In genomic region chr10:75837248-75837759, GRCm38 (mm10) we compare ENCODE assay signal across 8 mouse cellular contexts. TPM values are rescaled to one million over a fixed set of nuclear protein-coding genes. Genes with fewer than 3 reads are reported as not detected.
DNase-seq lines count a peak whose midpoint lies in the region; ATAC-seq and TF ChIP-seq lines count a peak whose summit lies in the region.

TSS of gene Gstt2 (minus strand) at chr10:75837424.

- peaks cover 51% of the 10 kb centered on the region for H3K4me1 ChIP-seq in heart, embryonic 10.5 days
- peaks cover 19% of the 10 kb centered on the region; the same call in 1 of the 2 replicates for H3K4me1 ChIP-seq in kidney, embryonic 14.5 days (ENCODE audit: control insufficient read depth, insufficient read depth, low read length)
- H3K4me1 ChIP-seq in limb, embryonic 14.5 days (ENCODE audit: control insufficient read depth, insufficient read depth, low read length) = peaks cover 23% of the 10 kb centered on the region
- H3K4me1 ChIP-seq in midbrain, embryonic 16.5 days (ENCODE audit: control insufficient read depth, insufficient read depth, low read length) = peaks cover 17% of the 10 kb centered on the region
- peaks cover 13% of the 10 kb centered on the region; the same call in 1 of the 2 replicates for H3K4me1 ChIP-seq in spleen, adult 2 months (ENCODE audit: control insufficient read depth, insufficient read depth, insufficient read length)

- TF ChIP-seq CTCF in brain, embryonic 14.5 days (IDR thresholded peaks at IDR 0.05; ENCODE audit: borderline replicate concordance, extremely low read depth, insufficient read depth, insufficient read length) = peak; percentile 42; the same call in 1 of the 2 replicates
- no peak for TF ChIP-seq CTCF in spleen, adult 2 months (IDR thresholded peaks at IDR 0.05; ENCODE audit: extremely low read depth, insufficient read depth, insufficient read length, insufficient replicate concordance)

- 0% methylated on average over 21 of the region's 21 CpGs for WGBS in heart, embryonic 10.5 days
- under 1% methylated on average over 21 of the region's 21 CpGs for WGBS in kidney, embryonic 14.5 days
- WGBS in limb, embryonic 14.5 days = under 1% methylated on average over 21 of the region's 21 CpGs
- under 1% methylated on average over 21 of the region's 21 CpGs for WGBS in midbrain, embryonic 16.5 days
- WGBS in spleen, adult 2 months = 1% methylated on average over 21 of the region's 21 CpGs

- peak within 1 kb of the TSS; percentile 67 for H3K4me2 ChIP-seq in kidney, embryonic 14.5 days (replicated peaks; ENCODE audit: low read depth, low read length)
- H3K4me2 ChIP-seq in limb, embryonic 14.5 days (replicated peaks; ENCODE audit: low read depth, low read length, severe bottlenecking) = peak within 1 kb of the TSS; percentile 60
- peak within 1 kb of the TSS; percentile 63 for H3K4me2 ChIP-seq in midbrain, embryonic 16.5 days (ENCODE audit: low read length)

- no peaks in the 10 kb centered on the region for H3K9me3 ChIP-seq in heart, embryonic 10.5 days
- H3K9me3 ChIP-seq in kidney, embryonic 14.5 days (ENCODE audit: control insufficient read depth, low read length) = no peaks in the 10 kb centered on the region
- no peaks in the 10 kb centered on the region for H3K9me3 ChIP-seq in limb, embryonic 14.5 days (ENCODE audit: control insufficient read depth, low read length)
- no peaks in the 10 kb centered on the region for H3K9me3 ChIP-seq in midbrain, embryonic 16.5 days (replicated peaks; ENCODE audit: control insufficient read depth, low read length, poor library complexity, severe bottlenecking)

- 0 out of 2 replicates have a peak, but pooled peaks have one; percentile 20 for TF ChIP-seq POLR2A in brain, embryonic 14.5 days (IDR thresholded peaks at IDR 0.05; ENCODE audit: borderline replicate concordance, extremely low read depth, insufficient read depth, insufficient read length, poor library complexity, severe bottlenecking)
- TF ChIP-seq POLR2A in limb, embryonic 14.5 days (IDR thresholded peaks at IDR 0.05; ENCODE audit: borderline replicate concordance, extremely low read depth, insufficient read depth, insufficient read length) = no peak
- no peak for TF ChIP-seq POLR2A in spleen, adult 2 months (IDR thresholded peaks at IDR 0.05; ENCODE audit: low read depth, low read length)

- peak within 1 kb of the TSS; percentile 84 for H3K27ac ChIP-seq in heart, embryonic 10.5 days
- peak within 1 kb of the TSS; percentile 81 for H3K27ac ChIP-seq in kidney, embryonic 14.5 days (ENCODE audit: low read depth, low read length)
- peak within 1 kb of the TSS; percentile 69 for H3K27ac ChIP-seq in limb, embryonic 14.5 days (replicated peaks; ENCODE audit: low read depth, low read length)
- peak within 1 kb of the TSS; percentile 84 for H3K27ac ChIP-seq in midbrain, embryonic 16.5 days (ENCODE audit: low read length)
- peak within 1 kb of the TSS; percentile 62 for H3K27ac ChIP-seq in spleen, adult 2 months (ENCODE audit: insufficient read depth, low read length)

- peak; percentile 81 for ATAC-seq in erythroblast, adult 5-6 weeks (replicated peaks; ENCODE audit: low FRiP score, poor library complexity, severe bottlenecking)
- peak; percentile 88 for ATAC-seq in kidney, embryonic 14.5 days (ENCODE audit: low FRiP score, low TSS enrichment)
- ATAC-seq in limb, embryonic 14.5 days (ENCODE audit: low FRiP score, low read depth) = peak; percentile 92
- ATAC-seq in midbrain, embryonic 16.5 days = peak; percentile 89

- peaks cover 24% of the 10 kb centered on the region for H3K27me3 ChIP-seq in heart, embryonic 10.5 days (ENCODE audit: insufficient read depth, poor library complexity, severe bottlenecking)
- H3K27me3 ChIP-seq in kidney, embryonic 14.5 days (ENCODE audit: control insufficient read depth, insufficient read depth, low read length) = no peaks in the 10 kb centered on the region; the same call in 1 of the 2 replicates
- no peaks in the 10 kb centered on the region for H3K27me3 ChIP-seq in limb, embryonic 14.5 days (ENCODE audit: control insufficient read depth, insufficient read depth, low read length)
- peaks cover 10% of the 10 kb centered on the region for H3K27me3 ChIP-seq in midbrain, embryonic 16.5 days (ENCODE audit: control insufficient read depth, insufficient read depth, low read depth, low read length)
- H3K27me3 ChIP-seq in spleen, adult 2 months (ENCODE audit: control insufficient read depth, insufficient read depth, low read length) = no peaks in the 10 kb centered on the region

- peak within 1 kb of the TSS; percentile 55 for H3K9ac ChIP-seq in kidney, embryonic 14.5 days (ENCODE audit: low read depth, low read length)
- H3K9ac ChIP-seq in limb, embryonic 14.5 days (ENCODE audit: low read depth, low read length, severe bottlenecking) = peak within 1 kb of the TSS; percentile 46
- H3K9ac ChIP-seq in midbrain, embryonic 16.5 days (ENCODE audit: low read depth, low read length) = peak within 1 kb of the TSS; percentile 64

- peak within 1 kb of the TSS; percentile 56 for H3K4me3 ChIP-seq in heart, embryonic 10.5 days
- peak within 1 kb of the TSS; percentile 40 for H3K4me3 ChIP-seq in kidney, embryonic 14.5 days (ENCODE audit: low read length)
- peak within 1 kb of the TSS; percentile 44 for H3K4me3 ChIP-seq in limb, embryonic 14.5 days (replicated peaks; ENCODE audit: low read length)
- peak within 1 kb of the TSS; percentile 49 for H3K4me3 ChIP-seq in midbrain, embryonic 16.5 days (ENCODE audit: low read depth, low read length)
- H3K4me3 ChIP-seq in spleen, adult 2 months (ENCODE audit: extremely low read depth, insufficient read depth, insufficient read length) = peak within 1 kb of the TSS; percentile 78

- H3K36me3 ChIP-seq in heart, embryonic 10.5 days = no peaks in the 10 kb centered on the region
- no peaks in the 10 kb centered on the region for H3K36me3 ChIP-seq in kidney, embryonic 14.5 days (ENCODE audit: control insufficient read depth, insufficient read depth, low read length)
- H3K36me3 ChIP-seq in limb, embryonic 14.5 days (ENCODE audit: control insufficient read depth, insufficient read depth, low read length) = no peaks in the 10 kb centered on the region
- H3K36me3 ChIP-seq in midbrain, embryonic 16.5 days (ENCODE audit: control insufficient read depth, insufficient read depth, low read length) = no peaks in the 10 kb centered on the region
- H3K36me3 ChIP-seq in spleen, adult 2 months (ENCODE audit: control insufficient read depth, insufficient read depth, low read length) = no peaks in the 10 kb centered on the region

- DNase-seq in CD4-positive helper T cell, adult 2 months (ENCODE audit: low read depth, low spot score) = peak; percentile 84
- peak; percentile 97 for DNase-seq in brain, embryonic 14.5 days (ENCODE audit: low read depth)
- peak; percentile 99 for DNase-seq in heart, embryonic 10.5 days (ENCODE audit: low spot score)
- peak; percentile 95 for DNase-seq in limb, embryonic 14.5 days (ENCODE audit: low spot score)
- DNase-seq in spleen, adult 2 months (ENCODE audit: low read depth in 1 of 2, low spot score in 2 of 2) = peak; percentile 32 to 78

RNA-seq across cellular contexts. Expression of gene Gstt2, which starts in this region (rescaled TPM):
- polyA plus RNA-seq in brain, embryonic 14.5 days (2012; rRNA removed) = 7.7 and 9.2 TPM in 2 replicates
- 7.9 and 8.8 TPM in 2 replicates for total RNA-seq in erythroblast, adult 5-6 weeks (2015; ENCODE audit: low replicate concordance)
- total RNA-seq in erythroblast, adult 5-6 weeks (2017; ENCODE audit: low replicate concordance) = 2.4 and 11.0 TPM in 2 replicates
- 8.7 and 11.4 TPM in 2 replicates for polyA plus RNA-seq in heart, embryonic 10.5 days (2016; fragmentation: Nextera tagmentation; extraction: Ambion mirVana)
- polyA plus RNA-seq in kidney, embryonic 14.5 days (2014; fragmentation: Nextera tagmentation; extraction: Ambion mirVana) = 28.2 and 29.1 TPM in 2 replicates
- polyA plus RNA-seq in limb, embryonic 14.5 days (2012; rRNA removed) = 24.8 and 28.7 TPM in 2 replicates
- polyA plus RNA-seq in limb, embryonic 14.5 days (2014; fragmentation: Nextera tagmentation; extraction: Ambion mirVana) = 12.3 and 17.5 TPM in 2 replicates
- polyA plus RNA-seq in midbrain, embryonic 16.5 days (2015; fragmentation: Nextera tagmentation; extraction: Ambion mirVana) = 7.0 TPM in 2 replicates
- 73.4 and 102 TPM in 2 replicates for polyA plus RNA-seq in spleen, adult 2 months (2012; rRNA removed)

Comparison
In these comparisons a context has a peak if more than half of its experiments do, and no peak if none do; other contexts are left out.
1. Peak in every context shown above with its lines: DNase-seq, ATAC-seq, H3K4me3 ChIP-seq and H3K27ac ChIP-seq.